Mouse (Mus musculus): ENCODE measurements at regions not wholly inside any gene's neighbourhood (a gene's known extent, or its start where the extent isn't known, plus 50 kb on each side); places are given as distances from the start of the nearest gene placed in this dataset.
"Not testable (repeated sequence)": the region's sequence is repeated elsewhere in the genome, so short reads cannot be mapped to it uniquely, and the experiment has no call there.

DNA sequence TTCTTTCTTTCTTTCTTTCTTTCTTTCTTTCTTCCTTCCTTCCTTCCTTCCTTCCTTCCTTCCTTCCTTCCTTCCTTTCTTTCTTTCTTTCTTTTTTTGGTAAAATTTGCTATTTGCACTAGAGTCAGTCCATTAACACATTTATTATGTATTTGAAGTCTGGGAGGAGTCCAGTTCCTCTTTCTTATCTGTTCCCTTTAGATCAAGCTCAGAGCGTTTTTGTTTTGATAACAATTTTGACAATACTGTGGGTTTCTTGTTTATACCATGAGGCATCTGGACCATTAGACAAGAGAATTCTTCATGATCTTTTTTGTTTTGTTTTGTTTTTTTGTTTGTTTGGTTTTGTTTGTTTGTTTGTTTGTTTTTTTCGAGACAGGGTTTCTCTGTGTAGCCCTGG lies 52.3 kb upstream of the Cttnbp2 start:
- DNase-seq (ENCODE audit: low spot score in 2 of 2) = not testable (repeated sequence)

DNA sequence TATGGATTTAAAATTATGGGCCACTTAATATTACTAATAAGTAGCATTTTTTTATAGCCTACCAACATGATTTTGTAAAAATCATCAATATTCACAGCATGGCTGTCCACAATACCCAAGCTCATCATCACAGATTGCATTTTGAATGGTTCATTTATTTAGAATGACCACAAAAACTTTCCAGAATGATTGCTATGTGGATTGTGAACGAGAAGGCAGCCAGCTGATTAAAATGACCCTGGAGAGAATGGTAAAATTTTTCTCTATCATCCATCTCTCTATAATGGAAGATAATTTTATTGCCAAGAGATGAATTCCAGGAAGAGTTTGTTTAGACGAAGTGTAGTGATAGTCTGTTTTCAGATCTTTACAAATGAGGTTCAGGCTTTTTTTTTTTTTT lies 54.6 kb upstream of the Cttnbp2 start:
- no peak for DNase-seq (ENCODE audit: low spot score in 2 of 2)

DNA sequence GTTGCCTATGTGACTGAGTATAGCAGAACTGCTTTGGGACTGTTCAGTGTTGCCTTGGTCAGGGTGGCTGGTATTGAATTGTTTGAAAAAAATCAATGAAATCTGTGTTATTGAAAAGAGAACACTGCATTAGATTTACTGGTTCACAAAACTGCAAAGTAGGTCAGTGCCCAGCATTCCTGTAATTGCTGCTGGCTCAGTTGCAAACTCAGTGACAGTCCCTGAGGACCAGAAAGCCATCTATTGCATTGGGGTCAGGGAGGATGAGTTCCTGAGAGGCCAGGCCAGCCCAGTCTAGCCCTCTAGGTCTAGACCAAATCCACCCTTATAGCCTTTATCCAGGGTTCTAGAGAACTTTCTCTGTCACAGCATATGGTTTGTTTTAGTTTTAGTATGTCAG lies 63.9 kb upstream of the Cttnbp2 start:
- no peak for DNase-seq (ENCODE audit: low spot score in 2 of 2)

DNA sequence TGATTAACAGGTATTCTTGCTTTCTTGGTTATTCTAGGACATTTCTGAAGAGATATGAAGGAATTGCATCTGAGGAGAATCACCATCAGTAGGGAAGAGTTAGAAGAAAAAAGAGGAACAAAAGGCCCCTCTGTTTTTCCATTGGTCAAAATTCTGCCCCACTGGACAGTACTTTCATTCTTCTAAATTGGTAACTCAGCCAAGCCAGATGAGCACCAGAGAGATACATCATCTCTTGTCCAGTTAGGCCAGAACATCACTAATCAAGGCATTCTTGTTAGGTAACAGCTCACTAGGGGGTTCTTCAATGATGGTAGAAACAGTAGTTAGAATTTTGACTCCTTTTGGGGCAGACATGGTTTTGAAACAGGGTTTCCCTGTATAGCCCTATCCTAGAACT lies 74.8 kb upstream of the Cttnbp2 start:
- DNase-seq (ENCODE audit: low spot score in 2 of 2) = no peak

DNA sequence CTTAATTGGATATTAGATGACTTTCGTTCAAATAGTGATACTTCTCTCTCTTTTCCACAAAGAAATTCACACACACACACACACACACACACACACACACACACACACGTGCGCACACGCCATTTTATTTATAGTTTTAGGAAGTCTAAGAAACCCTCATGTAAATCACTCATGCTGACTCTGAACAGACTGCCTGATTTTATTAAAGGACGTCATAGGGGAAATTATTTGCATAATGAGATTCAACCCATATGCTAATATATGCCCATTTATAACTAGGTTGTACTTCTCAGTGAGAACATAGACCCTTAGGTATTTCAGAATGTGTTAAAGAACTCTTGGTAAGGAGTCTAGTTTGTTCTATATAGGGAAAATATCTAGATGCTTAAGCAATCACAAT lies 82.0 kb upstream of the Cttnbp2 start:
- no peak for DNase-seq (ENCODE audit: low spot score in 2 of 2)

DNA sequence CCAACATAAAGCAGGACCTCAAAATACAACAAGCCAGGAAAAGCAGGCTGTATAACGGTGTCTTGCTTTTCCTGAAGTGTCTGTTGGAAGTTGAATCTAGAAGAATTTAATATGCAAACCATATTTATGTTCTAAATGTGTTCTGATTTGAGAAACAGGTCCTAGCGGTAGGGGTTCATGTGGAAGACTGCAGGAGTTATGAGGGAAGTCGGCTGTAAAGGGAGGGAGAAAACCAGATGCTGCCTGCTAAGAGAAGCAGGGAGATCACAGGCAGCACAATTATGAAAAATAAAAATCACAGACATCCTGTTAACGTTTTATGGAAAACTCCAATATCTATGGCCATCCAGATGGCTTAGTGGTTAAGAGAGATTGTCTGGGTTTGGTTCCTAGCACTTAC lies 85.0 kb upstream of the Cttnbp2 start:
- DNase-seq (ENCODE audit: low spot score in 2 of 2) = no peak

DNA sequence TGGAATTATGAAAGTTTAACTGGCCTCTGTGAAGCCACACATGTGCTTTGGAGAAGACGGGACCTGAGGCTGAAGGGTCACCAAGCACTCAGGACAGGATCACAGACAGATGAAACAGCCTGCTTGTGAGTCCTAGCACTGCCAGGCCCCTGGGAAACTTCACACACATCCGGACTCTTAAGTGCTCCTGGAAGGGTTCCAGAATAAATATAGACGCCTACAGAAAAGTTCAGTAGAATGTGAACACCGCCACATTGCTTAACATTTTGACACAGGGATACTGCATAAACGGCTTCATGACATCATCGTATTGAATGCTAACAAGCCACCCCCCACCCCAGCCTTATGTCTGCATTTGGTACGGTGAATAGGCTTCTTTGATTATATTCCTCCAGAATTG lies 87.3 kb upstream of the Cttnbp2 start:
- DNase-seq (ENCODE audit: low spot score in 2 of 2) = no peak

DNA sequence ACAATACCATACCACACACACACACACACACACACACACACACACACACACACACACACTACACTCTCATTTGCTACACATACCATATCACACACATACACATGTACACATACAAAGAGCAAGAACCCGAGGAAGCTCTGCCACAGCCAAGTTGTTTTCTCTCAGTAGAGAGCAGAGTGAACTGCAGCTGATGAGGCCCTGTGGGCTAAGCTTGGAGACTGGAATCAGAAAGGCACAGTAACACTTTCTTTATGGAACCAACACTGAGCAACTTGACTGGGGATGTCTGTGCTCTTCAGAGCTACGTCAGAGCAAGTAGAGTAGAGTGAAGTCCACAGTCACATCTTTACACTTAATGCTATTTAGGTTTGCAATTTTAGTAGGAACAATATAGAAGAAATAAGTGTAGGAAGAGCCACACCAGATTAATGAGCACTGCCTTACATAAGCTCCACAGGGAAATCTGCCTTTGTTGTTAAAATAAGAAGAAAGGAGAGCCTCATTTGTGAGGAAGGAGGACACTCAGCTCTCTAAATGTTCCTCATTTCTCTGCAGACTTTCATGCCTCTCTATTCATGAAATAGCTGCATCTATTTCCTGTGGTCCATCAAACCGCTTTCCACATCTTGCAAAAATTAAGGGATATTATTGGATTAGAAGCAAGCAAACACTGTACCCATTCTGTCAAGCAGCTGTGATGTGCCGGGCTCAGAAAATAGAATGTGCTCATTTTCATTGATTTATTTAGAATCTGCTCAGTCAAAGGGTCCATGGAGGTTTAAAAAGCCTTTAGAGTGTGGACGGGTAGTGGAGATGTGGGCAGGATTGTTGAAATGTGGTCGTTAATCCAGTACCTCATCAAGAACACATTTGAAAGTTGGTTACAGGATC lies 107.0 kb upstream of the Cttnbp2 start:
- DNase-seq (ENCODE audit: low spot score in 2 of 2) = no peak

DNA sequence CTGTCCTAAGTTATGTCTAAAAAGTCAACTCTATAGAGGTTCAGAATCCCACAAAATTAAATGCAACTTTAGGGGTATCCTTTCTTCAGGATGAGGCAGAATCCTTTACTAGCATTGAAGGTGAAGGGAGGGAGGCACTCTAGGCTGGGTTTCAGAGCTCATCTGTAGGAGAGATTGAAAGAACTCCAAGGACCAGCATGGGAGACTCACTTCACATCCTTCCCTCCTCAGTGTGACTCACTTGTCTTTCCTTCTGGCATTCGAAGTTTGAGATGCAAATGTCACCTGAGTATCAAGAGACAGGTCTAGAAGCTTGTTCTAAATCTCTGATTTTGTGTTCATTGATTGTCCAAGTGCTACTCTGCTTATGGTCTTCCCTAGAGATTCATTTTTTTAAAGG lies 113.9 kb upstream of the Cttnbp2 start:
- no peak for DNase-seq (ENCODE audit: low spot score in 2 of 2)

DNA sequence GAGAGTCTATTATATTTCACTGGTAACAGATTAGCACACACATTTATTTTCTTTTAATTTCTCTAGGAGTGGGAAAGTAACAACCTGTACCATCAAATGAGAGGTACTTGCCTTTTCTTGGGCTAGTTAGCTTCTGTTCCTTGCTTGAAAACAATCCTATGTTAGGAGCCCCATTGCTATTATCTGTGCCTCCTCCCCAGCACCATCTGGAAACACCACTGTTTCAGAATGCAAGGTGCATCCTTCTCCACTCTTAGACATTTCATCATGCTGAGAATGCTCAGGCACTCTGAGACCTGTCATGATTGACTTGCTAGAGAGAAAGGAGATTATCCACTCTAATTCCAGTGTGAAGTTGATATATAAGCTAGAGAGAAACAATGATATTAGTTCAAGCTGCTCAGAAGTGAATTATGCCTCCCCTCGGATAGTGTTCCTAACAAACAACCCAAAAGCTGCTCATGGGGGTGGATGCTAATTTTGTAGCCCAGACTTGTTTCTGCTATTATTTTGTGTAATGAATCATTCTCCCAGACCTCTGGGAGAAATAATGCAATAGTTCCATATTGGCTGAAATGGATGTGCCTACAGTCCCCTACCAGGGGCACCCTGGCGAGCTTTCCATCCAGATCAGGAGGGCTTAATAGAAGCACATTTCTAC lies 119.0 kb upstream of the Cttnbp2 start:
- no peak for DNase-seq (ENCODE audit: low spot score in 2 of 2)

DNA sequence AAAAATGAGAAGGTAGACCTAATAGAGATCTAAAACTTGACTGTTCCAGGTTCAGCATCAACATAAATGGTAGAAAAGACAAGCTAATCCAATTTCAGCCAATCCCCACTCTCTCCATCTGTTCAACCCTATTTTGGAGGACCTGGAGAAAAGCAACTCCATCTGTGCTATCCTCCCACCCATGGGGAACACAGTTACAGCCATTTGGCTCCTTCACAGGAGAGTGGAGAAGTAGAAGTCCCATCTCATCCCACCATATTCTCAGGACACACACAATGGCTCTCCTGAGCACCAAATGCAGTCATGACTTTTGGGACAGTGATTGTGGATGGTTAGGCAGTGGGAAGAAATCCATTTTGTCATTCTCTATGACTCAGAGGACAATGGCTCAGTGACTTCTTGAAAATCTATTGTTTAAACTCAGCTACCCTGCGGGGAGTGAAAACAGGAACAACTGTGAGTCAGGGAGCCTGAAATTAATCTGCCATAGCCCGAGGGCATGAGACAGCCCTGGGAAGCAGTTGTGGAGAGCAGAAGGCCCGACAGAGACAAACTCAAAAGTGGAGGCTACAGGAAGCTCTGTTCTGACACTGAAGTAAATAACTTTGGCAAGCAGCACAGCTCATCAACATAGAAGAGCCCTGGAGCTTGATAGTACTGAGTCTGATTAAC lies 125.2 kb upstream of the Cttnbp2 start:
- DNase-seq (ENCODE audit: low spot score in 2 of 2) = peak in 1 of 2 experiments; percentile 4

DNA sequence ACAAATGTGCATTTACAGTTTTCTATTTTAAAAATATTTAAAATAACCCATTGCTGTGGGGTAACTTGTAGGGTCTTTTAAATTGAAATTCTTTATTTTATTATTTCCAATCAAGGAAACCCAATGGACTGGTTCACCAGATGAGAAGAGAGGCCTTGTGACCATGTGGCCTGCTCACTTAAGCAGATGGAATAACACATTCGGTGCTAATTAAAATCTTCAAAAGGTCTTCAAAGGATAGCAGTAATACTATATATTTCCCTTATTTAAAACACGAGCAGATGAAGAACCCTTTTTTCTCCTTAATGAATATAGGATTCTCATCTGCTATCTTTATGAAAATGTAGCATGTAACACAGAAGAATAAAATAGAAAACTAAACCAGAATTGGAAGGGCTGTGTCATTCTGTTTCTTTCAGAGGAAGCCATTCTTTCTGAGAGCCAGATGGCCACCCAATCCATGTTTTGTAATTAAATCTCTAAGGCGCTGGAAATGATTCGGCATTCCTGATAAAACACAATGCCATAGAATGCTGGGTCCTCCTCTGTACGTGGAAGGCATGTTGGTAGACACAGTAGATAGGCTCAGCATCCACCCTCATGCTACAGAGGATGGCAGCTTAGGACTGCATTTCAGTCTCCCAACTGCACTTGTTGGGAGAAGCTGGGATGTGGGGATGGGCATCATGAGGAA lies 134.4 kb upstream of the Cttnbp2 start:
- no peak for DNase-seq (ENCODE audit: low spot score in 2 of 2)

DNA sequence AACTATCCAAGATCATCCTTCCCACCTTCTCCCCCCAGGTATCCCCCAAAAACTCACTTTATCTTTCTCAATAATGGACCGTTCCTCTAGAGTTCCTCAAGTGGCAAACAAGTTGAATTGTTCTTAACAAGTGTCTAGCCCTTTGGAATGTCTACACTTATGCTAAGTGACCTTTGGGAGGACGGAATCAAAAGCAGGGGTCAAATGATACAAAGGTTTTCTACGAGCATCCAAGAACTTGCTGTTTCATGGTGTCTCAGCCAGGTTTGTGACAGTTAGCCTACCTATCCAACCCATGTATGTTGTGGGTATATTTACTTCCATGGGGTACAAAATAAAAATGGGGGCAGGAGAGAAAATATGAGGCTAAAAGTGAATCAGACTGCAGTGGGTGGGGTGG lies 136.7 kb upstream of the Cttnbp2 start:
- DNase-seq (ENCODE audit: low spot score in 2 of 2) = no peak

DNA sequence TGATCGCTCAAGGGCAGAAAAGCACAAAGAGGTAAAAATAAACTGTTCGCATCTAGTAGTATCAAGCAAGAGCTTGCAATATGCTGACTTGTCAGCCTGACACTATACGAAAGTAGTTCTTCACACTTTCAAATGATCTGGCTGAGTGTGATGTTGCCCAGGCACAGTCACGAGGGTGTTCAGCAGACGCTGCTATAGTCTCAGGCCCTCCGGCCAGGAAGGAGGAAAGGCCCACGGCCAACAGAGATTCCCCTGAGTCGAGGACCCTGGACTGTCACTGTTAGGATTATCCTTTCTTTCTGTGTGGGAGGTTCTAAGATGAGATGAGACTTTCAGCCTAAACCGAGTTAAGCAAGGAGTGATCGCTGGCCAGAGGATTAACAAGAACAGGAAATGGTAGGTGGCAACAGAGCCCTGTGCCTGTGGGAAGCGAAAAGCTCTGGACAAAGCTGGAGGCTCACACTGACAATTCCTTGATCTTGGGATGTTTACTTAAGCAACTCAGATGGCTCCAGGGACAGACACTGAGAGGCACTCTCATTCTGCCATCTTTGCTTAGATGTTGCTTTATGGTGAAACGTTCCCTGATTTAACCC lies 137.5 kb upstream of the Cttnbp2 start:
- DNase-seq (ENCODE audit: low spot score in 2 of 2) = no peak

DNA sequence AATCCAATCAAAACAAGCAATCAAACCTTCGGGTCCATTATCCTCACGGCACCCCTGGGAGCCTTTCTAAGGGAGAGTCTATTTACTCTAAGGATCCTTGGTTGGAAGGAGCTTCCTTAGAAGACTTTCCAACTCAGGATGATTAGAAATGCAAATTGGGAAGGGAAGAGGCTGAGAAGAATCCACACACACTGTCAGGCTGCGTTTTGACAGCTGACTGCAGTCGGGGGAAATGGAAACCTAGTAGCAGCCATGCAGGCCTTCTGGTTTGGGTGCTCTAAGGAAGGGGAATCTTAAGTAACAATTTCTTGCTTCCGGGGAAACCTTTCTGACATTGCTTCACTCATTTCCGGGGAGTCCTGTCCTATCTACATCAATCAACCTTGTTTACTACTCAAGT lies 139.6 kb upstream of the Cttnbp2 start:
- no peak for DNase-seq (ENCODE audit: low spot score in 2 of 2)

DNA sequence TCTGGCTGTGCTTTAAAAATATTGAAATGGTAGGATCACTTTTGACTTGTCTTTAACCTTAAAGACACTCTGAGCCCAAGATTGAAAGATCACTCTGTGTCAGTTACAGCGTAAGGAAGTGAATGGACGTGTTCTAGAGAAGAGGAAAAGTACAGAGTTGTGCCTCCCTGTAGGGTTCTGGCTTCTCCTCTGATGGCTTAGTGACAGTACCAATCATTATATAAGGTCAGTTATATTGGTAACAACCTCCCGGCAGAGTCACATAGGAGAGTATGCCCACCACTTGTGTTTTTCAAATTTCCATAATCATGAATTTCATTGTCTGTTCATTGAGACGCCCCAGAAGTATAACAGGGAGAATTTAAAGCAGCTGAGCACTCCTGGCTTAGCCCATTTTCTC lies 141.6 kb upstream of the Cttnbp2 start:
- no peak for DNase-seq (ENCODE audit: low spot score in 2 of 2)

DNA sequence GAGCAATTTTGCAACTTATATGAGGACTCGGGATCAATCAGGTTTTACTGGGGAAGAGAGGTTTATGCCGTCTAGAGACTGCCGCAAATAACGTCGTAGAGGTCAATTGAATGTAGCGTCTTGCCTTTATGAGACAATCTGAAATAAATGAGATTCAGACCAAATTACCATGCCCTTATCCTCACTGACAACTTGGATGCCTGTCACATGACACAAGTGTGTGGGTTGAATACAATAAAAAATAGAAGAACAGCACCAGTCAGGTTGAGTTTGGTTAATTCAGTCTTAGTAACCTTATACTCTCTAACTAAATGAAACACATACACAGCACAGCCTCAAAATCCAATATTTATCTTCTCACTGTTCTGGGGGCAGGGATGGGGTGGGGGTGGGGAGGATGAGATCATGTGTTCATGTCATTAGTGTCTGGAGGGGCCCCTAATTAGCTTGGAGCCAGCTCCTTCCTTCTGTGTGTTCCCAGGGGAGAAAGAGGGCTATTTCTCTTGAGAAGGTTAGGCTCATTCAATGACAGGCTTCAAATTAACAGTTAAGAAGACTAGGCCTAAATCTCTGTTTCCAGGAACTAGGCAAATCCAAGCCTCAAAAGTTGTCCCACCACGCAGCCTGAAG lies 142.2 kb upstream of the Cttnbp2 start:
- DNase-seq (ENCODE audit: low spot score in 2 of 2) = no peak

DNA sequence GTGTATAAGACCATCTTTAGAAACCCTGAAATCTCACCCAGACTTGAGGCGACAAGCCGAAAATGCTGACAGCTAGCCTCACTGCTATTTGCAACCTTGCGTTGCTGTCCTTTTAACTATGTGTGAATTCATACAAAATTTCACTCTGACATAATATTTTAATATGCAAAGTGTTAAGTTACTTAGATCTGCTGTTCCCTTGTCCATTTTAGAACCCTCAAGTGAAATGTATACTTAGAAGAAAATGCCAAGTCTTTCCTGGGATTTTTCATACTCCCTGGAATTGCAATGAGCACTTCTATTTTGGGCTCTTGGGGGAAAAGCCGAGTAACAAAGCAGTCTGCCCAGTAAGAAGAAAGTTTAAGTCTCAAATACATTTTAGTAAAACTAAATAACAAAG lies 150.0 kb upstream of the Cttnbp2 start:
- no peak for DNase-seq (ENCODE audit: low spot score in 2 of 2)

DNA sequence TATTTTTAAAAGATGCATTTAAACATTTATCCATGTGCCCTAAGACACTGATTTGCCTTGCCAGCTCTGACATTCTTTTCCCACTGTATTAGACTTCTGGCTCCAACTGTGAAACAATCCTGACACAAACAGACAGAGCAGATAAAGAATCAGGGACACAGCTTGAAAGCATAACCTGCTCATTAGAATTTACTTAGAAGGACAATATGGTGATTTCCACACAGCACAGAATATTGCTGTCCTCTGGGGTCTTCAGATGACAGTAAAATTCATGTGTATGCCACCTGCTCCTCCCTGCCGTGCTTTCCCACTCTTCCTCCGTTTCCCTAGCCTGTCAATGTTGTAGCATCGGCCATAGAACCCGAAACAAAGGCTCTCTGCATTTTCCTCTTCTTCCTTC lies 151.3 kb upstream of the Cttnbp2 start:
- DNase-seq (ENCODE audit: low spot score in 2 of 2) = no peak

DNA sequence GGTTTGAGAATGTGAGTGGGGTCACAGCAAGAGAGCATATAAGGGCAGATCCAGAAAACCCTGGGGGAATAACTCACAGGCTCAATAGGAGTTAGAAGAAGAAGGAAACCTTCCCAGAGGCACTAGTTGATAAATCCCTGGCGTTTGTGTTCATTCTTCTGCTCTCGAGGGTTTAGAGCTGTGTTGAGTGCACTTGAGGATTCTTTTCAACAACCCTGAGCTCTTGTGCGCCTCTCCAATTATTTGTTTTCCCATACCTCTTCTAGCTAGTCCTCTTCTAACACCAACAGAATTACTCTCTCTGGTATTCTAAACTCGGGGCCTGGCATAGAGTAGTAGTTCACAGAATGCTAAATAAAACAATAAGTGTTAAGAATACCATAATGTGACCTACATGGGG lies 151.9 kb upstream of the Cttnbp2 start:
- no peak for DNase-seq (ENCODE audit: low spot score in 2 of 2)

DNA sequence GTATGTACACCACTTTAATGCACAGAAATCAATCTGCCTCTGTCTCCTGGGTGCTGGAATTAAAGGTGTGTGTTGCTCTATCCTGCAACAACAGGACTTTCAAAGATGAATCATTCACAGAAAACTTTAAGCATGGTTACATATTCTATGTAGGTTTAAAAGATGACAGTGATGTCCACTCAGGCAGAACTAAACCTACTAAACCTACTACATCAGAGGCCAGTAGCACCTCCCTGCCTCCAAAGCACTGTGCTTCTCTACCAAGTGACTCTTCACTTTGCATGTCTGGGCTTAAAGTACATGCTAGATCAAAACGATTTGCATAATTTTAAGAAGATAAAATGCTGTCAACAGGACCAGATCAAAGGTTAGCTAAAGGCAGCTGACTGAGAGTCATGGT lies 156.0 kb upstream of the Cttnbp2 start:
- DNase-seq (ENCODE audit: low spot score in 2 of 2) = no peak

Data from adrenal gland, adult 18-20 months (tissue).